Comparison of ENCODE assay signal across 11 mouse cellular contexts in genomic region chr12:104605535-104606399, GRCm38 (mm10).
DNase-seq lines count a peak whose midpoint lies in the region; ATAC-seq and TF ChIP-seq lines count a peak whose summit lies in the region.
"Had no signal": no experiment of that assay in that cellular context is flagged by ENCODE, and none has a peak within 500 bp of the region (broad histone marks: within the 10 kb centered on the region; RNA-seq: fewer than 3 reads in every experiment).

No protein-coding gene starts in this region.

- ATAC-seq in lung, embryonic 14.5 days (ENCODE audit: insufficient read depth), result peak; percentile 95
- ATAC-seq in hindbrain, embryonic 12.5 days (ENCODE audit: low FRiP score), result peak; percentile 36; the same call in 1 of the 2 replicates

- H3K9me3 ChIP-seq in lung, embryonic 14.5 days (ENCODE audit: low read depth, low read length), result no peaks in the 10 kb centered on the region
- H3K9me3 ChIP-seq in hindbrain, embryonic 12.5 days (replicated peaks), result no peaks in the 10 kb centered on the region
- H3K9me3 ChIP-seq: midbrain, embryonic 12.5 days had no signal

- TF ChIP-seq CTCF in lung, embryonic 14.5 days (IDR thresholded peaks at IDR 0.05; ENCODE audit: low read depth), result no peak

- no peak overlapping the region for H3K4me2 ChIP-seq in lung, embryonic 14.5 days
- no peak overlapping the region for H3K4me2 ChIP-seq in hindbrain, embryonic 12.5 days (replicated peaks)
- H3K4me2 ChIP-seq: midbrain, embryonic 12.5 days had no signal

- WGBS in lung, embryonic 14.5 days, result 30% methylated on average over 24 of the region's 24 CpGs
- WGBS in hindbrain, embryonic 12.5 days, result 74% methylated on average over 24 of the region's 24 CpGs

- DNase-seq in adrenal gland, postnatal 14 days, result peak; percentile 23
- DNase-seq in adrenal gland, postnatal 4 days (ENCODE audit: low spot score in 2 of 2), result no peak
- DNase-seq in lung, embryonic 14.5 days, result peak; percentile 83
- DNase-seq in lung, adult 18-20 months, result no peak
- DNase-seq in lung, postnatal 10 days, result peak; percentile 58
- no peak for DNase-seq in urinary bladder, postnatal 25 days (ENCODE audit: low spot score)
- DNase-seq in natural killer cell, adult 2 months (ENCODE audit: low spot score in 2 of 2), result no peak
- DNase-seq: adrenal gland, adult 8-10 months; cerebellum, adult 8-10 months had no signal

- no peaks in the 10 kb centered on the region for H3K36me3 ChIP-seq in lung, embryonic 14.5 days (ENCODE audit: insufficient read depth)
- no peaks in the 10 kb centered on the region for H3K36me3 ChIP-seq in hindbrain, embryonic 12.5 days
- H3K36me3 ChIP-seq: midbrain, embryonic 12.5 days had no signal

- H3K27me3 ChIP-seq in lung, embryonic 14.5 days (ENCODE audit: insufficient read depth, low read length), result no peaks in the 10 kb centered on the region
- 0 out of 2 replicates have a peak, but pooled peaks cover 2% of the 10 kb centered on the region for H3K27me3 ChIP-seq in hindbrain, embryonic 12.5 days
- H3K27me3 ChIP-seq: midbrain, embryonic 12.5 days had no signal

- peaks cover 8% of the 10 kb centered on the region for H3K4me1 ChIP-seq in lung, embryonic 14.5 days (ENCODE audit: insufficient read depth)
- H3K4me1 ChIP-seq in hindbrain, embryonic 12.5 days, result peaks cover 6% of the 10 kb centered on the region; the same call in 1 of the 2 replicates
- H3K4me1 ChIP-seq: midbrain, embryonic 12.5 days had no signal

- H3K4me3 ChIP-seq in lung, embryonic 14.5 days (ENCODE audit: low read depth, low read length), result no peak overlapping the region
- H3K4me3 ChIP-seq in hindbrain, embryonic 12.5 days, result no peak overlapping the region
- H3K4me3 ChIP-seq: midbrain, embryonic 12.5 days had no signal

- H3K27ac ChIP-seq in lung, embryonic 14.5 days (ENCODE audit: low read depth), result peak overlapping the region; percentile 42; the same call in 1 of the 2 replicates
- H3K27ac ChIP-seq in hindbrain, embryonic 12.5 days, result no peak overlapping the region
- H3K27ac ChIP-seq: midbrain, embryonic 12.5 days had no signal

- H3K9ac ChIP-seq in lung, embryonic 14.5 days, result no peak overlapping the region; the same call in 1 of the 2 replicates
- no peak overlapping the region for H3K9ac ChIP-seq in hindbrain, embryonic 12.5 days
- H3K9ac ChIP-seq: midbrain, embryonic 12.5 days had no signal

Comparison
In these comparisons a context has a peak if more than half of its experiments do, and no peak if none do; other contexts are left out.
1. DNase-seq: peak in adrenal gland, postnatal 14 days (single experiment), lung, embryonic 14.5 days (single experiment) and lung, postnatal 10 days (single experiment); none in adrenal gland, postnatal 4 days (0 of 2), lung, adult 18-20 months (0 of 2), urinary bladder, postnatal 25 days (single experiment) and natural killer cell, adult 2 months (0 of 2).